Mouse (Mus musculus) 416B (cell line): Measurements from ENCODE around the gene Slc22a15.
"Not testable (repeated sequence)": the region's sequence is repeated elsewhere in the genome, so short reads cannot be mapped to it uniquely, and the experiment has no call there.

Experiments
- DNase-seq: peaks from one replicate; pipeline ENCODE4 v3.0.0; 2011; ENCODE audit warnings: low read depth

The Slc22a15 gene

GRCm38 (mm10) chr3:101861856-101862255, 62.4 kb downstream of the Slc22a15 start:
- no peak for DNase-seq

- DNase-seq, result no peak
These were observed 64.1 kb downstream of the Slc22a15 start for GRCm38 (mm10) chr3:101860151-101860550.

- no peak for DNase-seq
These were observed 64.5 kb downstream of the Slc22a15 start for GRCm38 (mm10) chr3:101859740-101860139.

GRCm38 (mm10) chr3:101854075-101854474, 70.2 kb downstream of the Slc22a15 start:
- DNase-seq, result no peak

GRCm38 (mm10) chr3:101851363-101851762, 72.9 kb downstream of the Slc22a15 start:
- DNase-seq, result no peak

GRCm38 (mm10) chr3:101848816-101849215, 75.4 kb downstream of the Slc22a15 start, which contains the start of gene Mab21l3:
TSS of gene Mab21l3 (minus strand) at chr3:101848959.
- no peak for DNase-seq

GRCm38 (mm10) chr3:101846096-101846495, 78.2 kb downstream of the Slc22a15 start:
- no peak for DNase-seq

- no peak for DNase-seq
These were observed 81.7 kb downstream of the Slc22a15 start for GRCm38 (mm10) chr3:101842372-101843094.

GRCm38 (mm10) chr3:101839327-101839726, 84.9 kb downstream of the Slc22a15 start:
- no peak for DNase-seq

- DNase-seq, result no peak
These were observed 87.3 kb downstream of the Slc22a15 start for GRCm38 (mm10) chr3:101836971-101837370.

GRCm38 (mm10) chr3:101836532-101836931, 87.7 kb downstream of the Slc22a15 start:
- no peak for DNase-seq

- DNase-seq, result no peak
These were observed 88.2 kb downstream of the Slc22a15 start for GRCm38 (mm10) chr3:101836045-101836444.

- DNase-seq, result no peak
These were observed 92.9 kb downstream of the Slc22a15 start for GRCm38 (mm10) chr3:101831189-101831858.

GRCm38 (mm10) chr3:101829881-101830616, 94.2 kb downstream of the Slc22a15 start:
- DNase-seq, result no peak

GRCm38 (mm10) chr3:101828595-101828994, 95.7 kb downstream of the Slc22a15 start:
- DNase-seq, result no peak

GRCm38 (mm10) chr3:101827220-101827715, 97.0 kb downstream of the Slc22a15 start:
- no peak for DNase-seq

GRCm38 (mm10) chr3:101824338-101824737, 99.9 kb downstream of the Slc22a15 start:
- DNase-seq, result no peak

- DNase-seq, result no peak
These were observed 102.2 kb downstream of the Slc22a15 start for GRCm38 (mm10) chr3:101822052-101822451.

- DNase-seq, result not testable (repeated sequence)
These were observed 103.5 kb downstream of the Slc22a15 start for GRCm38 (mm10) chr3:101820708-101821107.

- DNase-seq, result no peak
These were observed 108.2 kb downstream of the Slc22a15 start for GRCm38 (mm10) chr3:101816006-101816405.

- DNase-seq, result no peak
These were observed 109.5 kb downstream of the Slc22a15 start for GRCm38 (mm10) chr3:101814790-101815189.

- peak; percentile 69 for DNase-seq
These were observed 111.8 kb downstream of the Slc22a15 start for GRCm38 (mm10) chr3:101812341-101812962.
